Mouse (Mus musculus): ENCODE data around the gene Sap25. TPM values are rescaled to one million over a fixed set of nuclear protein-coding genes. Genes with fewer than 3 reads are reported as not detected.
"Not testable (repeated sequence)": the region's sequence is repeated elsewhere in the genome, so short reads cannot be mapped to it uniquely, and the experiment has no call there.

Sap25 gene
- total RNA-seq (2021) = 1 to 10 TPM; 1.8 to 2.0 TPM
- long read RNA-seq, experiment 1 = 0 reads
- long read RNA-seq, experiment 2, partial matches to known transcripts = 0 of 1 reads
- long read RNA-seq, experiment 2, other reads (novel, unspliced or antisense) = 0 of 1 reads

- intact Hi-C loops (cut with DNase I; ENCODE audit: low total_unique reads) = no loop called here
- no peak for DNase-seq
Observed at GRCm38 (mm10) chr5:137641054-137641453, at the start of gene Sap25. Sap25 (plus strand) TSS chr5:137641334.

DNA sequence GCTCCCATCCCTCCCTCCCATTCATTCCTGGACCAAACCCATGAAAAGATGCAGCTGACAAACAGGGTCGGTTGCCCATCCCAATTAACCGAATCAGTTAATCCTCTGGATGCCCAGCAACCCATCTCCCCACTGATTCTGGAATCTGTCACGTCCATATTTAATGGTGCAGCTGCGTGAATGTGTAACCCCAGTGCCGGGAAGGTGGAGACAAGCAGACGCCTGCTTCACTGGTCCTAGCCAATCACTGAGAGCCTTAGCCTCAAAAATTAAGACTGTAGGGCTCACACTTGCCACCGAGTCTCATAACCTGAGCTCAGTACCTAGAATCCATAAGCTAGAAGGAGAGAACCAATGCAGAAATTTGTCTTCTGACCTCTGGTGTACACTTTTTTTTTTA lies 45.2 kb upstream of the Sap25 start:
- intact Hi-C loops (cut with DNase I; ENCODE audit: low total_unique reads) = no loop called here
- no peak for DNase-seq

GRCm38 (mm10) chr5:137596601-137597261 lies 44.4 kb upstream of the Sap25 start:
- no peak for DNase-seq
- intact Hi-C loops (cut with DNase I; ENCODE audit: low total_unique reads) = no loop called here

DNA sequence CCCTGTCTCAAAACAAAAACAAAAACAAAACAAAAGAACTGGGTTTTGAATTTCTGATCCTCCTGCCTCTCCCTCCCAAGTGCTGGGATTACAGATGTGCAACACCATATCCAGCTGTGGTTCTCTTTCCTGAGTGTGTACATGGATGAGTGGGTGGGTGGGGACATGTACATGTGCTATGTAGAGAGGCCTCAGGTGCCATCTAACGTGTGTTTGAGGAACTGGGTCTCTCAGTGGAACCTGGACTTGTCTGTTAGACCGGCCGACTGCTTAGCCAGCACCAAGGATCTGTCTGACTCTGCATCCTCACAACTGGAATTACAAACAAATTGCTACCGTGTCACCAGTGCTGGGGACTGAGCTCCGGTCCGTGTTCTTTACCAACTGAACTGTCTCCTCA lies 43.5 kb upstream of the Sap25 start:
- DNase-seq = no peak
- intact Hi-C loops (cut with DNase I; ENCODE audit: low total_unique reads) = no loop called here

DNA sequence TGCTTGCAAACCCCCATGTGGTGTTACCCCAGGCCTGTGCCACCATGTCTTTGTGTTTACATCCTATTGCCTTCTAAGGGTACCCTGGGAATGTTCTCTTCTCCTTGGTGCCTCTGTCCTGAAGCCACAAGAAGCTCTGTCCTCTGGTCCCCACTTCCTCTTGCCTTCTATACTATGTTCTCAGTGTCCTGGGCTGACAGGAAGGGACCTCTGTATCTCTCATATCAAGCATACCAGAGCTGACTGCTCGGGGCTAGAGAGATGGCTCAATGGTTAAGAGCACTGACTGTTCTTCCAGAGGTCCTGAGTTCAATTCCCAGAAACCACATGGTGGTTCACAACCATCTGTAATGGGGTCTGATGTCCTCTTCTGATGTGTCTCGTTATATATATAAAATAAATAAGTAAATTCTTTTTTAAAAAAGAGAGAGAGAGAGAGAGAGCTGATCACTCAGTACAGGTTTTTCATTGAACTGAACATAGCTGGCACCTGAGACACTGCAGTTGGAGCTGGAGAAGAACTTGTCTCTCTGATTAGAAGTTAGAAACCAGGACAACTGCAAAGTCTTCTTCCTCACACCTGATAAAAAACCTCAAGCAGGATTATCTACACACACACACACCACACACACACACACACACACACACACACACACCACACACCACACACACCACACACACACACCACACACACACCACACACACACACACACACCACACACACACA lies 42.9 kb upstream of the Sap25 start:
- intact Hi-C loops (cut with DNase I; ENCODE audit: low total_unique reads) = no loop called here
- DNase-seq = no peak

GRCm38 (mm10) chr5:137599600-137599999 lies 41.5 kb upstream of the Sap25 start:
- intact Hi-C loops (cut with DNase I; ENCODE audit: low total_unique reads) = no loop called here
- no peak for DNase-seq

DNA sequence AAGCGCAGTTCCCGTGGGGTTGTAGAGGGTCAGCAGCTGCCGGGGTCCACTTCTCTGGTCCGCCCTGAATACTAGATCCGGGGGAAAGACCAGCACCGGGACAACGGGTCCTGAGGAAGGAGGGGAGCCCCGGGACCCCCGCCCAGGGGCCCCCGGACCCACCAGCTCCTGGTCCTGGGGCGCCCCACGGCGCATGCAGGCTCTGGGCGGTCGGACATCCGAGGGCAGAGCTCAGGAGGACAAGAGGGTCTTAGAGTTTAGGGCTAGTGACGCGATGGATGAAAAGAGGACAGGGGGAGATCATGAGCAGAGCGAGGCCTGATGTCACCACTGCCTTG lies 40.9 kb upstream of the Sap25 start:
- DNase-seq = no peak
- intact Hi-C loops (cut with DNase I; ENCODE audit: low total_unique reads) = no loop called here

DNA sequence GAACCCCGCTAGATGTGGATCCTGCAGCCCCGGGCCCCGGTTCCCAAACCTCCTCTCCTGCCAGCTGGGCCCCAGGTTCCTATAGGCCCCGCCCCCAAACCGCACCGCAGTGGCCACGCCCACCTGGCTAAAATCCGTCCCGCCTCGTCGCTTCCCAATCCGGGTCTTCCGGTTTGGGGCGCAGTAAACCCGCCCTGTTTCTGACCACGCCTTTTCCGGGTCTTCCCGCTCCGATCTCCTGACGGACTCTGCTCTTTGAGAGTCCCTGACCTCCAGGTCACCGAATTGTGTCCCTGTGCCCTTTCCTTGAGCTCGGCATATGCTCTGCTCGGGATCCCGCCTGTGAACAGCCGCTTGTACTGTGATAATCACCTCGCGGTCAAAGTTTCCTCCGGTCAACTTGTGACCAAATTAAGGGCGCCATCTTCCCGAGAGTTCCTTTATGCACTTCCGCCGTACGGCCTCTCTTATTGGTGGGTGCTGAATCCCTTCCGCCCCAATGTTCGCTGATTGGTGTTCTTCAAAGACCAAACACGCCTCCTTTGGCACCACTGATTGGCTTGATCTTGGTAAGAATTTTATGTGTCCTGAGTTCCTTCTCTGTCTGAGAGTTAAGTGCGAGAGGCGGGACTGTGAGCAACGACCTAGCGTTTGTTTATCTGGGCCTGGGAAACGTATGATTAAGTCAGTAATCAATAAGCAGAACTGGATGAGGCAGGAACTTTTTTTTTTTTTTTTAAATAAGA lies 40.3 kb upstream of the Sap25 start, which contains the start of gene Mospd3:
Mospd3 (minus strand) TSS at position 440 of the 746 bp plus-strand sequence.
- peak; percentile 95 for DNase-seq
- intact Hi-C loops (cut with DNase I; ENCODE audit: low total_unique reads) = no loop called here

- intact Hi-C loops (cut with DNase I; ENCODE audit: low total_unique reads) = no loop called here
Observed at GRCm38 (mm10) chr5:137601365-137601729, 39.8 kb upstream of the Sap25 start.

DNA sequence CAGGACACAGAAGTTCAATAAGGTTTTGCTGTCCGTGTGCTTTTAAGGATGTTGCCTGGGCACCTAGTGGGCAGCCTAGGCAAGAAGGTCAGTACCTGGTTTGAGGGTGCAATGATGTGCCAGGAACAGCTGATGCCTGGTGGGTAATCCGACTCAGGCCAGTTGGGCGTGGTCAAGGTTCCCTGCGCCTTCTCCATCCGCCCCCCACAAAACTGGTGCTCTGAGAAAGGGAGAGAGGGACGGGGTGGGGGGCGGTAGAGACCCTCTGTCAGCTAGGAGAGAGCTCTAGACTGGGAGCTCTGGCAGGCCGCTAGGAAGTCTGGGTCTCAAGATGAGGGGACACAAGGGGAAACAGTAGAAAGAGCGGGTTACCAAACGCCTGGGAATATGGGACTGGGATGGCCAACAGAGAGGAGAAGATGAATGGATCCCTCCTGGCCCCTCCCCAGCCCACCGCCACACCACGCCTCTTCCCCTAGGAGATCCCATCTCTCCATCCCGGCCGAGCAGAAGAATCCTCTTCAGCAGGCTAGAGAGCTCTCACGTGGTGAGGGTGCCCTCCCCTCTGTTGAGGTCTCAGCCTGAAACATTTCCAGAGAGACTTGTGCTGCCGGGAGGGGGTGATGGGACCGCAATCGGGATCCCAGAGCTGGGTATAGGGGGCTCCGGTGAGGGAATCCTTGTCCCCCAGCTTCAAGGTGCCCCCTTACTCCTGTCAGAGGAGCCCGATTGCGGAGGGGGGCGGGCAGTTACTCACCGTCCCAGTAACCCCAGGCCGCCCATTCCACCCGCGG lies 33.1 kb upstream of the Sap25 start:
- intact Hi-C loops (cut with DNase I; ENCODE audit: low total_unique reads) = no loop called here

More at GRCm38 (mm10) chr5:137601365-137601729, 39.8 kb upstream of the Sap25 start:
- peak; percentile 55 for DNase-seq

DNA sequence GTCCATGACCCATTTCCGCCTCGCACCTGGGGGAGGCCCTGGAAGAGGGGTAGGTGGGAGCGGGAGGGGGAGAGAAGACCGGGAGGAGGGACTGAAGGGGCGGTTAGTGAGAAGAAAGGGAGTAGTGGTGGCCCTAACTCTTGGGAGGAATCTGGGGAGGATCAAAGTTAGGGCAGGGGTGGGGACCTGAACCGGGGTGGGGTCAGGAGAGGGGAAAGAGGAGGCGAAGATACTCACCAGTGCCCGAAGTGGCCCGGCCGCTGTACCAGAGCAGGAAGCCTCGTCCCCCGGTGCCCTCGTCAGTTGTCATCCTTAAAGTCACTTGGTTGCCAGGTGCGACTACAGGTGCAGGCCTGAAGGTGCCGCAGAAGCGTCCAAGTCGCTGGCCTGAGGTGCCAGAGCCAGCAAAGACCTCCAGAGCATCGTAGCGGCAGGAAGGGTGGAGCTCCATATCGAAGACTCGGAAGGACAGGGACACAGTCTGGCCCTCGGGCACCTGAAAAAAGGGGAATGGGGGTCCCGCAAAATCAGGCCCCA lies 32.4 kb upstream of the Sap25 start:
- intact Hi-C loops (cut with DNase I; ENCODE audit: low total_unique reads) = no loop called here
- no peak for DNase-seq

More for the DNA sequence above, 33.1 kb upstream of the Sap25 start:
- no peak for DNase-seq

DNA sequence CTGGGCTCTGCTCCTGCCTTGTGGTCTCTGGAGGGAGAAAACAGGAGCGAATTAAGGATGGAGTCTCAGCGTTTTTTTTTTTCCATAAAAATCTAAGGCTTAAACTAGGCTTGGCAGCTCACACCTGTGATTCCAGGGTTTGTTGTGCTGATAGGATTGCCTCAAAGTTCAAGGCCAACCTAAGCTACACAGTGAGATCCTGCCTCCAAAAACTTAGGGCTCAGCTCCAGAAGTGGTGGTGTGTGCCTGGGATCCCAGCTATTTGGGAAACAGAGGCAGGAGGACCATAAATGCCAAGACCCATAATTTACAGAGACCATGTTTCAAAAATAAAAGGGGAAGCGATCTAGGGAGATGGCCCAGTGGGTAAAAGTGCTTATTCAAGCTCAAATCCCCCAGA lies 31.8 kb upstream of the Sap25 start:
- intact Hi-C loops (cut with DNase I; ENCODE audit: low total_unique reads) = no loop called here
- no peak for DNase-seq

DNA sequence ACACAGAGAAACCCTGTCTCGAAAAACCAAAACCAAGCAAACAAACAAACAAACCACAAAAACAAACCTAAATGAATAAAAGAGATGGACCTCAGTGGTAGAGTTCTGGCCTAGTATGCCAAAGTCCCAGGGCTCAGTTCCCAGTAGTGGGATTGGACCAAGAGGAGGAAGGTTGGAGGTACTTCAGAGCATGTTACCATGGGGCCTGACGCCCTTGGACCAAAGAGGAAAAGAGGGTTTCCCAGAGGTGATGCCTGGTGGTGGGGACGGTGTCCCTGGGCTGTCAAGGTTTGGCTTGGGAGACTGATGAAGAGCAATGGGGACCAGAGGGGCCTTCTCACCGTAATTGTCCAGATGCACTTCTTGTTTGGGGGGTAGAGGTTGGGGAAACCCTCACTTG lies 31.1 kb upstream of the Sap25 start:
- intact Hi-C loops (cut with DNase I; ENCODE audit: low total_unique reads) = no loop called here
- DNase-seq = no peak

GRCm38 (mm10) chr5:137610548-137611244 lies 30.4 kb upstream of the Sap25 start:
- DNase-seq = peak; percentile 92
- intact Hi-C loops (cut with DNase I; ENCODE audit: low total_unique reads) = no loop called here

- intact Hi-C loops (cut with DNase I; ENCODE audit: low total_unique reads) = no loop called here
- peak; percentile 89 for DNase-seq
Observed at GRCm38 (mm10) chr5:137611245-137611602, 29.9 kb upstream of the Sap25 start.

GRCm38 (mm10) chr5:137613076-137613475 lies 28.1 kb upstream of the Sap25 start:
- intact Hi-C loops (cut with DNase I; ENCODE audit: low total_unique reads) = no loop called here
- DNase-seq = no peak

DNA sequence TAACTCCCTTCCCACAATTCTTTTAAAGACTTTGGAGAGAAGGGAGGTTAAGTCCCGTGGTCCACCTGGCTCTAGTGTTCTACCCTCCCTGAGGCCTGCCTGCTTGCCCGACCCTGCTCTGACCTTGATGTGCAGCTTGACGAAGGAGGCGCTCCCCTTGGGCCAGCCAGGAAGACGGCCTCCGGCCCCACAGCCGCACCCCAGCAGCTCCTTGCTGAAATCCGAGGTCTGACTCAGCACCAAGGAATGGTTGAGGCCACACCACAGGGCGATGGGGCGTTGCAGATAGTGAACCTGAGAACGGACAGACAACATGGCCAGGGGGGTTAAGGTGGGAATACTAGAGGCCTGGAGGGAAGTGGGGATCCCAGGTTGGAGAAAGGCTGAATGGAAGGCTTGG lies 27.6 kb upstream of the Sap25 start, which contains the start of gene Pcolce:
Pcolce (minus strand) TSS at position 235 of the 400 bp plus-strand sequence.
- intact Hi-C loops (cut with DNase I; ENCODE audit: low total_unique reads) = no loop called here
- DNase-seq = peak; percentile 58

DNA sequence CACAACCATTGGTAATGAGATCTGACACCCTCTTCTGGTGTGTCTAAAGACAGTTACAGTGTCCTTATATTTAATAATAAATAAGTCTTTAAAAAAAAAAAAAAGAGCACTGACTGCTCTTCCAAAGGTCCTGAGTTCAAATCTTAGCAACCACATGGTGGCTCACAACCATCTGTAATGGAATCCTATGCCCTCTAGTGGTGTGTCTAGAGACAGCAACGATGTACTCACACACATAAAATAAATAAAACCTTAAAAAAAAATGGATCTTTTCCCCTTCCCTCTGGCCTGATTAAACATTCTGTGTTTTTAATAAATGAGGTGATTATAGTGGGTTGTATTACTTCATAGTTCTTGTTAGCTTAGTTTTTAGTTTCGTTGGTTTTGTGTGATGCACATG lies 26.2 kb upstream of the Sap25 start:
- DNase-seq; intact Hi-C loops (cut with DNase I; ENCODE audit: low total_unique reads): not testable (repeated sequence)

- intact Hi-C loops (cut with DNase I; ENCODE audit: low total_unique reads) = no loop called here
- DNase-seq = no peak
Observed at GRCm38 (mm10) chr5:137615347-137615746, 25.8 kb upstream of the Sap25 start.
